Mouse (Mus musculus) induced T-regulatory cell, adult 2 months (primary cell): Measurements from ENCODE around the gene Nln.
A peak's percentile ranks its signal among the peaks of the same experiment; 100 is the strongest.

ENCODE experiments used
- DNase-seq: peaks from one replicate; pipeline ENCODE4 v3.0.0-alpha.2; 2012; ENCODE audit warnings: low read depth

The Nln gene

GRCm38 (mm10) chr13:104095955-104096354 lies 13.5 kb downstream of the Nln start:
- no peak for DNase-seq

- DNase-seq, result no peak
Measured at GRCm38 (mm10) chr13:104094531-104095385, 14.7 kb downstream of the Nln start.

GRCm38 (mm10) chr13:104091734-104092133 lies 17.7 kb downstream of the Nln start:
- DNase-seq, result peak; percentile 22

GRCm38 (mm10) chr13:104089387-104089786 lies 20.0 kb downstream of the Nln start:
- DNase-seq, result peak; percentile 67

- no peak for DNase-seq
Measured at GRCm38 (mm10) chr13:104084600-104084999, 24.8 kb downstream of the Nln start.

GRCm38 (mm10) chr13:104082504-104082903 lies 26.9 kb downstream of the Nln start:
- DNase-seq, result no peak

- no peak for DNase-seq
Measured at GRCm38 (mm10) chr13:104076993-104077392, 32.4 kb downstream of the Nln start.

GRCm38 (mm10) chr13:104074731-104075130 lies 34.7 kb downstream of the Nln start:
- no peak for DNase-seq

- DNase-seq, result no peak
Measured at GRCm38 (mm10) chr13:104074230-104074629, 35.2 kb downstream of the Nln start.

GRCm38 (mm10) chr13:104072351-104072750 lies 37.1 kb downstream of the Nln start:
- no peak for DNase-seq

GRCm38 (mm10) chr13:104070703-104071102 lies 38.7 kb downstream of the Nln start:
- DNase-seq, result no peak

GRCm38 (mm10) chr13:104069216-104069615 lies 40.2 kb downstream of the Nln start:
- no peak for DNase-seq

- no peak for DNase-seq
Measured at GRCm38 (mm10) chr13:104065649-104066347, 43.6 kb downstream of the Nln start.

- no peak for DNase-seq
Measured at GRCm38 (mm10) chr13:104063061-104063460, 46.4 kb downstream of the Nln start.

- DNase-seq, result no peak
Measured at GRCm38 (mm10) chr13:104061975-104062750, 47.3 kb downstream of the Nln start.

- no peak for DNase-seq
Measured at GRCm38 (mm10) chr13:104060231-104060630, 49.2 kb downstream of the Nln start.

- no peak for DNase-seq
Measured at GRCm38 (mm10) chr13:104059536-104059935, 49.9 kb downstream of the Nln start.

GRCm38 (mm10) chr13:104058761-104059160 lies 50.7 kb downstream of the Nln start:
- DNase-seq, result no peak

GRCm38 (mm10) chr13:104052271-104052753 lies 57.1 kb downstream of the Nln start:
- no peak for DNase-seq

- DNase-seq, result peak; percentile 7
Measured at GRCm38 (mm10) chr13:104048835-104049234, 60.6 kb downstream of the Nln start.

- no peak for DNase-seq
Measured at GRCm38 (mm10) chr13:104045108-104045507, 64.3 kb downstream of the Nln start.

GRCm38 (mm10) chr13:104044332-104044731 lies 65.1 kb downstream of the Nln start:
- DNase-seq, result no peak
